Mouse (Mus musculus): ENCODE measurements around the gene Itga8. TPM values are rescaled to one million over a fixed set of nuclear protein-coding genes. Genes with fewer than 3 reads are reported as not detected.

Itga8 gene
- polyA plus RNA-seq, 1 experiment from 2014 or later, result 8.1 TPM

DNA sequence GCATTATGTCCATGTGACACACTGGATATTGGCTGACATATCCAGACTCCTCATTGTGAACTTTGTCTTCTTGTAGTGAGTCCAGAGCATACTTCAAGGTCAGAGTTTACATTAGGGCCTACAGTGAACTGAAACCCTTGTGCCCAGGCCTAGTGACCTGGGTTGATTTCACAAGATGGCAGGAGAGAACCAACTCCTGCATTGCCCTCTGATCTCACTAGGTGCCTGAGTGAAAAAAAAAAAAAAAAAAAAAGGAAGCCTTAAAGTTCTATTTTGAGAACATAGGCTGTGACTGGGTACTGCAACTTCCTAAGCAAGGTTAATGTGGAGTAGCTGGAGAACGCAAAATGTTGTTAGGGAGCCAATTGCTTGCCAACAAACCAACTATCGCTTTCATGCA lies 186.2 kb downstream of the Itga8 start:
- DNase-seq (ENCODE audit: low spot score), result no peak
- no peak overlapping the region for H3K4me2 ChIP-seq
- no peak overlapping the region for H3K9ac ChIP-seq (ENCODE audit: low read depth, low read length)
- no peaks in the 10 kb centered on the region; the same call in 1 of the 2 replicates for H3K36me3 ChIP-seq (ENCODE audit: control insufficient read depth, insufficient read depth, low read length)
- H3K27ac ChIP-seq (ENCODE audit: low read depth, low read length), result no peak overlapping the region
- H3K27me3 ChIP-seq (replicated peaks; ENCODE audit: control insufficient read depth, insufficient read depth, low read length), result no peaks in the 10 kb centered on the region
- no peak overlapping the region for H3K4me3 ChIP-seq (ENCODE audit: low read depth, low read length)
- H3K4me1 ChIP-seq (replicated peaks; ENCODE audit: control insufficient read depth, insufficient read depth, low read length), result no peaks in the 10 kb centered on the region
- WGBS, result 68% methylated on average over 2 of the region's 2 CpGs
- no peaks in the 10 kb centered on the region for H3K9me3 ChIP-seq (ENCODE audit: control insufficient read depth, low read length)
- ATAC-seq (replicated peaks; ENCODE audit: low FRiP score), result no peak

GRCm38 (mm10) chr2:12109306-12109705 lies 192.4 kb downstream of the Itga8 start:
- no peaks in the 10 kb centered on the region for H3K36me3 ChIP-seq (ENCODE audit: control insufficient read depth, insufficient read depth, low read length)
- 78% methylated on average over 3 of the region's 3 CpGs for WGBS
- H3K9me3 ChIP-seq (ENCODE audit: control insufficient read depth, low read length), result no peaks in the 10 kb centered on the region
- H3K4me2 ChIP-seq, result no peak overlapping the region
- ATAC-seq (replicated peaks; ENCODE audit: low FRiP score) (no peak), DNase-seq (ENCODE audit: low spot score) (no peak)
- no peaks in the 10 kb centered on the region for H3K27me3 ChIP-seq (replicated peaks; ENCODE audit: control insufficient read depth, insufficient read depth, low read length)
- no peak overlapping the region for H3K27ac ChIP-seq (ENCODE audit: low read depth, low read length)
- no peaks in the 10 kb centered on the region for H3K4me1 ChIP-seq (replicated peaks; ENCODE audit: control insufficient read depth, insufficient read depth, low read length)
- H3K9ac ChIP-seq (ENCODE audit: low read depth, low read length), result no peak overlapping the region
- H3K4me3 ChIP-seq (ENCODE audit: low read depth, low read length), result no peak overlapping the region

DNA sequence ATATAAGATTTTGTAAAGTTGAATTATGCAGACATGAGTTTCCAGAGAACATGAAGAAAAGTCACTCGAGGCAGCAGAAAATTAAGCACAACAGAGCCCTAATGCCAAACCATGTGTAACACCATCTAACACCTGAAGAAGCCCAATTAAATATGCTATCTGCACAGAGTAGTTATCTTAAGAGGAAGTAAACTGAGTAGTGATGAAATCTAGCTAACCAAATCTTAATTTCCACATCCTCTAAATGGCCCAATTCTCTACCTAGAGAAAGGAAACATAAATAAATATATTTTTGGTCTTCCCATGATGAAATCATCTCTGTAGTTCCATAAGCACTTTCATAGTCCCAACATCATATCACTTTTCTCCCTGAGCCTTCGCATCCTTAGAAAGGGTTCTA lies 193.4 kb downstream of the Itga8 start:
- Histone ChIP-seq H3K4me1 (replicated peaks; ENCODE audit: control insufficient read depth, insufficient read depth, low read length) (no peaks in the 10 kb centered on the region), H3K27me3 (replicated peaks; ENCODE audit: control insufficient read depth, insufficient read depth, low read length) (no peaks in the 10 kb centered on the region), H3K9ac (ENCODE audit: low read depth, low read length) (no peak overlapping the region), H3K4me3 (ENCODE audit: low read depth, low read length) (no peak overlapping the region), H3K9me3 (ENCODE audit: control insufficient read depth, low read length) (no peaks in the 10 kb centered on the region), H3K36me3 (ENCODE audit: control insufficient read depth, insufficient read depth, low read length) (no peaks in the 10 kb centered on the region), H3K27ac (ENCODE audit: low read depth, low read length) (no peak overlapping the region), H3K4me2 (no peak overlapping the region)
- WGBS, result 75% methylated on average over 2 of the region's 2 CpGs
- DNase-seq (ENCODE audit: low spot score) (no peak), ATAC-seq (replicated peaks; ENCODE audit: low FRiP score) (no peak)

GRCm38 (mm10) chr2:12107265-12107664 lies 194.5 kb downstream of the Itga8 start:
- Histone ChIP-seq H3K9ac (ENCODE audit: low read depth, low read length) (no peak overlapping the region), H3K4me1 (replicated peaks; ENCODE audit: control insufficient read depth, insufficient read depth, low read length) (no peaks in the 10 kb centered on the region), H3K9me3 (ENCODE audit: control insufficient read depth, low read length) (no peaks in the 10 kb centered on the region), H3K36me3 (ENCODE audit: control insufficient read depth, insufficient read depth, low read length) (no peaks in the 10 kb centered on the region), H3K4me3 (ENCODE audit: low read depth, low read length) (no peak overlapping the region), H3K27ac (ENCODE audit: low read depth, low read length) (no peak overlapping the region), H3K27me3 (replicated peaks; ENCODE audit: control insufficient read depth, insufficient read depth, low read length) (no peaks in the 10 kb centered on the region), H3K4me2 (no peak overlapping the region)
- no peak for DNase-seq (ENCODE audit: low spot score)
- WGBS, result 62% methylated on average over 2 of the region's 2 CpGs
- no peak for ATAC-seq (replicated peaks; ENCODE audit: low FRiP score)

DNA sequence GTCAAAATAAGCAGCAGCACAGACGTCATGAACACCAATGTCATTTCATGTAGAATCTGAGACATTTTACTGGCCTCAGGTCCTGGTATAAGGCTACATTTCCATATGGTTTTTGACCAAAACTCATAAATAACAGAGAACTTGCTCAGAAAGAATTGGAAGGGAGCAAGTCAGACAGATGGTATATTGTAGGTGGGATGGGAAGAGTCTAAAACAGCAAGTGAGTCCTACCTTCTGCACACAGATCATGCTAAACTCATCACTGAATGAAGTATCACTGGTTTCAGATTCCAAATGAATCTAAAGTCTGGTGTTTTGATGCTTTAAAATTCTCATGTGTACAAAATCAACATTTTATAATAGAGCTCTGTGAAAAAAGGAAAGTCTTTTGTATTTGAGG lies 198.5 kb downstream of the Itga8 start:
- ATAC-seq (replicated peaks; ENCODE audit: low FRiP score), result no peak
- no peaks in the 10 kb centered on the region for H3K9me3 ChIP-seq (ENCODE audit: control insufficient read depth, low read length)
- H3K4me2 ChIP-seq, result no peak overlapping the region
- no peaks in the 10 kb centered on the region for H3K36me3 ChIP-seq (ENCODE audit: control insufficient read depth, insufficient read depth, low read length)
- H3K4me3 ChIP-seq (ENCODE audit: low read depth, low read length), result no peak overlapping the region
- H3K27me3 ChIP-seq (replicated peaks; ENCODE audit: control insufficient read depth, insufficient read depth, low read length), result no peaks in the 10 kb centered on the region
- H3K27ac ChIP-seq (ENCODE audit: low read depth, low read length), result no peak overlapping the region
- no peak for DNase-seq (ENCODE audit: low spot score)
- WGBS, result 76% methylated on average over 1 of the region's 1 CpGs
- H3K9ac ChIP-seq (ENCODE audit: low read depth, low read length), result no peak overlapping the region
- no peaks in the 10 kb centered on the region for H3K4me1 ChIP-seq (replicated peaks; ENCODE audit: control insufficient read depth, insufficient read depth, low read length)

- WGBS, result 75% methylated on average over 7 of the region's 7 CpGs
- Histone ChIP-seq H3K36me3 (ENCODE audit: control insufficient read depth, insufficient read depth, low read length) (no peaks in the 10 kb centered on the region), H3K9ac (ENCODE audit: low read depth, low read length) (no peak overlapping the region), H3K4me3 (ENCODE audit: low read depth, low read length) (no peak overlapping the region), H3K4me1 (replicated peaks; ENCODE audit: control insufficient read depth, insufficient read depth, low read length) (no peaks in the 10 kb centered on the region), H3K27ac (ENCODE audit: low read depth, low read length) (no peak overlapping the region), H3K4me2 (no peak overlapping the region), H3K9me3 (ENCODE audit: control insufficient read depth, low read length) (no peaks in the 10 kb centered on the region), H3K27me3 (replicated peaks; ENCODE audit: control insufficient read depth, insufficient read depth, low read length) (no peaks in the 10 kb centered on the region)
- DNase-seq (ENCODE audit: low spot score) (no peak), ATAC-seq (replicated peaks; ENCODE audit: low FRiP score) (no peak)
These were observed 209.3 kb downstream of the Itga8 start for GRCm38 (mm10) chr2:12092203-12092984.

- no peak for ATAC-seq (replicated peaks; ENCODE audit: low FRiP score)
These were observed 210.7 kb downstream of the Itga8 start for GRCm38 (mm10) chr2:12090993-12091392.

DNA sequence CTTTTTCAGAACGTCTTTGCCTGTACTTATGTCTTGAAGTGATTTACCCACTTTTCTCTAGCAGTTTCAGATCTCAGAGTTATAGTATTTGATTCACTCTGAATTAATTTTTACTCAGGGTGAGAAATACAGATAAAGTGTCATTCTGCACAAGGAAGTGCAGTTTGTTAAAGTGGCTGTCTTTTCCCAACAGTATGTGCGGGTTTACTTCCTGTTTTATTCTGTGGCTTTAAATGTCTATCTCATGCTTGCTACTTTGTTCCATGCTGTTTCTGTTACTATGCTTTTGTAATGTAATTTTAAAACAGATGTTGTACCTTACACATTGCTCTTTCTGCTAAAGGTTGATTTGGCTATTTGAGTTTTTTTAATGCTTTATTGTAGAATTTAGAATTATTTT lies 216.2 kb downstream of the Itga8 start:
- no peaks in the 10 kb centered on the region for H3K9me3 ChIP-seq (ENCODE audit: control insufficient read depth, low read length)
- 69% methylated on average over 2 of the region's 2 CpGs for WGBS
- no peak overlapping the region for H3K4me2 ChIP-seq
- H3K4me1 ChIP-seq (replicated peaks; ENCODE audit: control insufficient read depth, insufficient read depth, low read length), result no peaks in the 10 kb centered on the region
- no peak overlapping the region for H3K4me3 ChIP-seq (ENCODE audit: low read depth, low read length)
- H3K27me3 ChIP-seq (replicated peaks; ENCODE audit: control insufficient read depth, insufficient read depth, low read length), result no peaks in the 10 kb centered on the region
- H3K9ac ChIP-seq (ENCODE audit: low read depth, low read length), result no peak overlapping the region
- H3K36me3 ChIP-seq (ENCODE audit: control insufficient read depth, insufficient read depth, low read length), result no peaks in the 10 kb centered on the region
- H3K27ac ChIP-seq (ENCODE audit: low read depth, low read length), result no peak overlapping the region
- no peak for DNase-seq (ENCODE audit: low spot score)
- no peak for ATAC-seq (replicated peaks; ENCODE audit: low FRiP score)

More at GRCm38 (mm10) chr2:12090993-12091392, 210.7 kb downstream of the Itga8 start:
- H3K9ac ChIP-seq (ENCODE audit: low read depth, low read length), result no peak overlapping the region
- H3K27me3 ChIP-seq (replicated peaks; ENCODE audit: control insufficient read depth, insufficient read depth, low read length), result no peaks in the 10 kb centered on the region
- H3K36me3 ChIP-seq (ENCODE audit: control insufficient read depth, insufficient read depth, low read length), result no peaks in the 10 kb centered on the region
- H3K4me2 ChIP-seq, result no peak overlapping the region
- WGBS, result 69% methylated on average over 2 of the region's 2 CpGs
- H3K4me3 ChIP-seq (ENCODE audit: low read depth, low read length), result no peak overlapping the region
- no peak overlapping the region for H3K27ac ChIP-seq (ENCODE audit: low read depth, low read length)
- no peaks in the 10 kb centered on the region for H3K4me1 ChIP-seq (replicated peaks; ENCODE audit: control insufficient read depth, insufficient read depth, low read length)
- H3K9me3 ChIP-seq (ENCODE audit: control insufficient read depth, low read length), result no peaks in the 10 kb centered on the region
- no peak for DNase-seq (ENCODE audit: low spot score)

DNA sequence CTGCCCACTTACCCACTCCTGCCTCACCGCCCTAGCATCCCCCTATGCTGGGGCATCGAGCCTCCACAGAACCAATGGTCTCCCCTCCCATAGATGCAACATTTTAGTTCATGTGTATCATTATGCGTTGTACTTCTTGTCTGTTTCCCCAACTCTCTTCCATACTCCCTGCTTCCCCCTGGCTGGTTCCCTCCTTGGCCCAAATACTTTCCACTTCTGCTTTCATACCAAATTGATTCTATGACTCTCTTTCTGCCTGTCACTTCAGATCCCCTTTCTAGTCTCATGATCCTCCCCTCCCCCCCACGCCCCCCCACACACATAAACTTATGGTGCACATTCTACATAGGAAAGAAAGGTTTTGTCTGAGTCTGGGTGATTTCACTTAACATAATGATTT lies 217.4 kb downstream of the Itga8 start:
- no peaks in the 10 kb centered on the region for H3K27me3 ChIP-seq (replicated peaks; ENCODE audit: control insufficient read depth, insufficient read depth, low read length)
- H3K27ac ChIP-seq (ENCODE audit: low read depth, low read length), result no peak overlapping the region
- H3K4me3 ChIP-seq (ENCODE audit: low read depth, low read length), result no peak overlapping the region
- H3K9ac ChIP-seq (ENCODE audit: low read depth, low read length), result no peak overlapping the region
- ATAC-seq (replicated peaks; ENCODE audit: low FRiP score) (no peak), DNase-seq (ENCODE audit: low spot score) (no peak)
- no peak overlapping the region for H3K4me2 ChIP-seq
- WGBS, result 81% methylated on average over 4 of the region's 4 CpGs
- H3K36me3 ChIP-seq (ENCODE audit: control insufficient read depth, insufficient read depth, low read length), result no peaks in the 10 kb centered on the region
- H3K9me3 ChIP-seq (ENCODE audit: control insufficient read depth, low read length), result no peaks in the 10 kb centered on the region
- H3K4me1 ChIP-seq (replicated peaks; ENCODE audit: control insufficient read depth, insufficient read depth, low read length), result no peaks in the 10 kb centered on the region

Data from liver, embryonic 11.5 days (tissue).